In the genomic region with DNA sequence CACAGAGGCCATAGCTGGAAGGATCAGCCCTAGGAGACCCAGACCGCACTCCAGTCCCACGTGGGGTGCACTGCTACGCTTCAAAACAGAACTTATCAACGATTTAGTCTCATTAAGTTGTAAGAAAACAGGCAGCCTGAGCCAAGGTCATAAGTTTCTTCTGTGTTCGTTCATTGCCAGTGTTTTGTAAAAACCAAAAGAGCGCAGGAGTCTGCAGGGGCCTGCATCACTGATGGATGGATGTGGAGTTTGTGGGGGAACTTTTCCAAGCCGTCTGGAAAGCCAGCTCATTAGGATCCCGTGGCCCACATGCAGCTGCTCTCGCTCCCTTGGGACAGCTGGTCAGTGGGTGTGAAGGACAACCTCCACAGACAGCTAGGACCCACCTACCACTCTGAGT, we compare ENCODE assay signal across 14 mouse cellular contexts. TPM values are rescaled to one million over a fixed set of nuclear protein-coding genes. Genes with fewer than 3 reads are reported as not detected.
A peak's percentile ranks its signal among the peaks of the same experiment; 100 is the strongest.
DNase-seq lines count a peak whose midpoint lies in the region; ATAC-seq and TF ChIP-seq lines count a peak whose summit lies in the region.
"Had no signal": no experiment of that assay in that cellular context is flagged by ENCODE, and none has a peak within 500 bp of the region (broad histone marks: within the 10 kb centered on the region; RNA-seq: fewer than 3 reads in every experiment).

No protein-coding gene starts in this region.

- H3K4me2 ChIP-seq in lung, embryonic 16.5 days (ENCODE audit: low read depth, low read length): no peak overlapping the region
- H3K4me2 ChIP-seq: heart, embryonic 13.5 days had no signal

- WGBS in lung, embryonic 16.5 days: 53% methylated on average over 9 of the region's 9 CpGs
- 83% methylated on average over 9 of the region's 9 CpGs for WGBS in hindbrain, embryonic 10.5 days
- WGBS in thymus, adult 2 months: 95% methylated on average over 9 of the region's 9 CpGs

- no peak overlapping the region for H3K9ac ChIP-seq in lung, embryonic 16.5 days (ENCODE audit: low read length)
- H3K9ac ChIP-seq: heart, embryonic 13.5 days had no signal

- no peak overlapping the region for H3K27ac ChIP-seq in lung, embryonic 16.5 days (ENCODE audit: low read length)
- H3K27ac ChIP-seq in hindbrain, embryonic 10.5 days: no peak overlapping the region
- H3K27ac ChIP-seq in thymus, adult 2 months (ENCODE audit: control insufficient read depth, insufficient read depth, low read length): no peak overlapping the region
- H3K27ac ChIP-seq: heart, embryonic 13.5 days; stomach, postnatal 0 days had no signal

- H3K9me3 ChIP-seq in lung, embryonic 16.5 days (ENCODE audit: control insufficient read depth, low read length): no peaks in the 10 kb centered on the region
- H3K9me3 ChIP-seq in hindbrain, embryonic 10.5 days: no peaks in the 10 kb centered on the region
- H3K9me3 ChIP-seq: heart, embryonic 13.5 days had no signal

- H3K27me3 ChIP-seq in lung, embryonic 16.5 days (ENCODE audit: control insufficient read depth, insufficient read depth, low read depth, low read length): no peaks in the 10 kb centered on the region
- H3K27me3 ChIP-seq in hindbrain, embryonic 10.5 days (ENCODE audit: insufficient read depth, poor library complexity, severe bottlenecking): no peaks in the 10 kb centered on the region
- no peaks in the 10 kb centered on the region for H3K27me3 ChIP-seq in thymus, adult 2 months (ENCODE audit: control insufficient read depth, insufficient read depth, low read length)
- H3K27me3 ChIP-seq: heart, embryonic 13.5 days had no signal

- no peaks in the 10 kb centered on the region for H3K36me3 ChIP-seq in lung, embryonic 16.5 days (ENCODE audit: control insufficient read depth, insufficient read depth, low read length)
- no peaks in the 10 kb centered on the region for H3K36me3 ChIP-seq in hindbrain, embryonic 10.5 days
- no peaks in the 10 kb centered on the region for H3K36me3 ChIP-seq in thymus, adult 2 months (ENCODE audit: control insufficient read depth, insufficient read depth, low read length)
- H3K36me3 ChIP-seq: heart, embryonic 13.5 days had no signal

- no peak for TF ChIP-seq POLR2A in thymus, adult 2 months (IDR thresholded peaks at IDR 0.05; ENCODE audit: control insufficient read depth, extremely low read depth, insufficient read depth, low read length, poor library complexity)

- TF ChIP-seq CTCF in thymus, adult 2 months (IDR thresholded peaks at IDR 0.05; ENCODE audit: borderline replicate concordance, control insufficient read depth, extremely low read depth, insufficient read depth, low read length, poor library complexity): no peak

- H3K4me3 ChIP-seq in lung, embryonic 16.5 days (ENCODE audit: low read length): no peak overlapping the region
- no peak overlapping the region for H3K4me3 ChIP-seq in hindbrain, embryonic 10.5 days
- no peak overlapping the region for H3K4me3 ChIP-seq in thymus, adult 2 months (ENCODE audit: control insufficient read depth, insufficient read depth, low read length)
- H3K4me3 ChIP-seq: heart, embryonic 13.5 days had no signal

- no peaks in the 10 kb centered on the region for H3K4me1 ChIP-seq in lung, embryonic 16.5 days (replicated peaks; ENCODE audit: control insufficient read depth, insufficient read depth, low read length)
- 0 out of 2 replicates have a peak, but pooled peaks cover 6% of the 10 kb centered on the region for H3K4me1 ChIP-seq in hindbrain, embryonic 10.5 days (replicated peaks)
- H3K4me1 ChIP-seq in thymus, adult 2 months (replicated peaks; ENCODE audit: control insufficient read depth, insufficient read depth, low read length): 0 out of 2 replicates have a peak, but pooled peaks cover 8% of the 10 kb centered on the region

- intact Hi-C loops in left cerebral cortex, postnatal 14 days (cut with DNase I): no loop called here

- peak; percentile 34; the same call in 1 of the 2 replicates for ATAC-seq in lung, embryonic 16.5 days (ENCODE audit: low read depth)
- ATAC-seq: midbrain, embryonic 16.5 days had no signal

- no peak for DNase-seq in lung, postnatal 36 days
- DNase-seq in frontal cortex, postnatal 25 days (ENCODE audit: low spot score in 2 of 2): peak; percentile 11 to 23
- peak; percentile 55 to 56 for DNase-seq in left cerebral cortex, postnatal 14 days (ENCODE audit: low spot score in 2 of 2)
- peak; percentile 51 to 57 for DNase-seq in right cerebral cortex, postnatal 36 days (ENCODE audit: low spot score in 2 of 2)
- no peak for DNase-seq in hindbrain, embryonic 10.5 days (ENCODE audit: low spot score)
- no peak for DNase-seq in thymus, adult 2 months
- no peak for DNase-seq in yolk sac, embryonic 10.5 days (ENCODE audit: low spot score)
- DNase-seq: cerebellum, postnatal 36 days; lung, adult 18-20 months had no signal

RNA-seq across cellular contexts. Expression of gene Cldn14, which starts 25.1 kb away (rescaled TPM):
- not detected in 2 replicates for polyA plus RNA-seq in lung, embryonic 16.5 days (2015; fragmentation: Nextera tagmentation; extraction: Ambion mirVana)
- total RNA-seq in left cerebral cortex, postnatal 14 days (2021): 1 to 10 TPM; 1.1 to 1.9 TPM
- polyA plus RNA-seq in hindbrain, embryonic 10.5 days (2016; fragmentation: Nextera tagmentation; extraction: Ambion mirVana): not detected in 2 replicates
- 0.26 and 0.46 TPM in 2 replicates for polyA plus RNA-seq in thymus, adult 2 months (2012; rRNA removed)
- polyA plus RNA-seq: brain, embryonic 14.5 days; heart, embryonic 13.5 days; midbrain, embryonic 16.5 days had no signal

Comparison
In these comparisons a context has a peak if more than half of its experiments do, and no peak if none do; other contexts are left out.
1. DNase-seq: peak in frontal cortex, postnatal 25 days (2 of 2), left cerebral cortex, postnatal 14 days (2 of 2) and right cerebral cortex, postnatal 36 days (2 of 2); none in lung, postnatal 36 days (single experiment), hindbrain, embryonic 10.5 days (single experiment), thymus, adult 2 months (single experiment) and yolk sac, embryonic 10.5 days (single experiment).